Mouse (Mus musculus): Measurements from ENCODE around the gene Tasp1.
A peak's percentile ranks its signal among the peaks of the same experiment; 100 is the strongest.
"Not testable (repeated sequence)": the region's sequence is repeated elsewhere in the genome, so short reads cannot be mapped to it uniquely, and the experiment has no call there.

Tasp1 gene

GRCm38 (mm10) chr2:140058125-140058524 is 8.5 kb downstream of the Tasp1 start:
- DNase-seq (ENCODE audit: low spot score) = no peak

GRCm38 (mm10) chr2:140051607-140052126 is 14.9 kb downstream of the Tasp1 start:
- DNase-seq (ENCODE audit: low spot score) = no peak

- no peak for DNase-seq (ENCODE audit: low spot score)
These were observed 24.0 kb downstream of the Tasp1 start for GRCm38 (mm10) chr2:140042522-140043131.

GRCm38 (mm10) chr2:140042081-140042480 is 24.5 kb downstream of the Tasp1 start:
- no peak for DNase-seq (ENCODE audit: low spot score)

- no peak for DNase-seq (ENCODE audit: low spot score)
These were observed 29.1 kb downstream of the Tasp1 start for GRCm38 (mm10) chr2:140037459-140037858.

GRCm38 (mm10) chr2:140036854-140037253 is 29.8 kb downstream of the Tasp1 start:
- no peak for DNase-seq (ENCODE audit: low spot score)

GRCm38 (mm10) chr2:140024937-140025336 is 41.7 kb downstream of the Tasp1 start:
- no peak for DNase-seq (ENCODE audit: low spot score)

GRCm38 (mm10) chr2:140007406-140007805 is 59.2 kb downstream of the Tasp1 start:
- DNase-seq (ENCODE audit: low spot score) = no peak

- no peak for DNase-seq (ENCODE audit: low spot score)
These were observed 68.4 kb downstream of the Tasp1 start for GRCm38 (mm10) chr2:139998170-139998569.

GRCm38 (mm10) chr2:139989907-139990306 is 76.7 kb downstream of the Tasp1 start:
- DNase-seq (ENCODE audit: low spot score) = not testable (repeated sequence)

- DNase-seq (ENCODE audit: low spot score) = no peak
These were observed 99.2 kb downstream of the Tasp1 start for GRCm38 (mm10) chr2:139967451-139967850.

GRCm38 (mm10) chr2:139966288-139966687 is 100.3 kb downstream of the Tasp1 start:
- peak; percentile 65 for DNase-seq (ENCODE audit: low spot score)

GRCm38 (mm10) chr2:139948843-139949242 is 117.8 kb downstream of the Tasp1 start:
- no peak for DNase-seq (ENCODE audit: low spot score)

- DNase-seq (ENCODE audit: low spot score) = no peak
These were observed 129.0 kb downstream of the Tasp1 start for GRCm38 (mm10) chr2:139937581-139937980.

- DNase-seq (ENCODE audit: low spot score) = no peak
These were observed 132.0 kb downstream of the Tasp1 start for GRCm38 (mm10) chr2:139934577-139934976.

- no peak for DNase-seq (ENCODE audit: low spot score)
These were observed 132.5 kb downstream of the Tasp1 start for GRCm38 (mm10) chr2:139934033-139934572.

GRCm38 (mm10) chr2:139932211-139932610 is 134.4 kb downstream of the Tasp1 start:
- DNase-seq (ENCODE audit: low spot score) = no peak

GRCm38 (mm10) chr2:139924937-139925336 is 141.7 kb downstream of the Tasp1 start:
- no peak for DNase-seq (ENCODE audit: low spot score)

- DNase-seq (ENCODE audit: low spot score) = not testable (repeated sequence)
These were observed 145.2 kb downstream of the Tasp1 start for GRCm38 (mm10) chr2:139921395-139921794.

GRCm38 (mm10) chr2:139919757-139920156 is 146.8 kb downstream of the Tasp1 start:
- DNase-seq (ENCODE audit: low spot score) = no peak

GRCm38 (mm10) chr2:139906441-139907157 is 160.0 kb downstream of the Tasp1 start:
- DNase-seq (ENCODE audit: low spot score) = no peak

GRCm38 (mm10) chr2:139891405-139892089 is 175.1 kb downstream of the Tasp1 start:
- no peak for DNase-seq (ENCODE audit: low spot score)

GRCm38 (mm10) chr2:139884264-139884637 is 182.4 kb downstream of the Tasp1 start:
- DNase-seq (ENCODE audit: low spot score) = no peak

All from retina, embryonic 14.5 days (tissue).